Mouse (Mus musculus) liver, embryonic 14.5 days (tissue): ENCODE results near the gene H2-Q10.
A peak's percentile ranks its signal among the peaks of the same experiment; 100 is the strongest.
"Not testable (repeated sequence)": the region's sequence is repeated elsewhere in the genome, so short reads cannot be mapped to it uniquely, and the experiment has no call there.

ENCODE experiments used
- CTCF ChIP-seq: IDR thresholded peaks from 2 replicates; pipeline ENCODE4 v1.5.1; 2016; ENCODE audit warnings: antibody characterized with exemption, low read depth, control low read depth
- EP300 ChIP-seq: IDR thresholded peaks from 2 replicates; pipeline ENCODE4 v1.6.1; 2016; ENCODE audit warnings: antibody characterized with exemption, low read depth

DNA sequence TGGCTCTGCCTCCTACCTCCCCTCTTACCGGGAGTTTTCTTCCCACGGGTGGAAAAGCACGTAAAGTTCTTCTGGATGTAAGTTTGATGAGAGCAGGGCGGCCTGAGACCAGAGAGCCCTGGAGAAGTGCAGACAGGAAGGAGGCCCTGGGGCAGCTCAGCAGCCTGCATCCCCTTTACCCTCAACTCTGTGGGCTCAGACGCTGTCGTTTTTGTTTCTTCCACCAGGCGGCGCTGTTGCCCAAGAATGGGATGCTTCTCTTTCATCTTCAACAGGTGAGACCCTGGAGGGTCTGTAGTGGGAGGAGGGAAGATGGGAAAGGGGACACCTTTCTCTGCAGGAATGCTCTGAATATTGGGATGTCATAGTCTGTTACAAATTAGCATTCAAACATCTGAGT is 4.2 kb upstream of the H2-Q10 start:
- TF ChIP-seq CTCF = peak; percentile 85
- TF ChIP-seq EP300 = not testable (repeated sequence)
